23 mouse cellular contexts compared by ENCODE assay signal in the genomic region with DNA sequence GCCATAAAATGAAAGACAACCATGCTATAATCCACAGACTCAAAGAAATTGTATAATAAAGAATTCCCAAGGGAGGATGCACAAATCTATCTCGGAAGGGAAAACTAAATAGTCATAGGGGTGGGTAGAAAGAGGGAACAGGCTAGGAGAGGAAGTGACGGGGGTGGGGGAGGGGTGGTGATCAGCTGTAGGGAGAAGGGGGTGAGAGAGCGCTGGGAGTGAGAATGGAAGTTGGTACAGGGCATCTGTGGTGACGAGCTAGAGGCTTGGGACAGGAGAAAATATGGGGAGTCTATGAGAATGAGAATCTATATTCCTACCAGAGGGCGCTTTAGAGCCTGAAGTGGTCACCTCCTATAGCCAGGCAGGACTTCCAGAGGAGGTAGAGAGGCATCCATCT.
DNase-seq lines count a peak whose midpoint lies in the region; ATAC-seq lines count a peak whose summit lies in the region.
"Had no signal": no experiment of that assay in that cellular context is flagged by ENCODE, and none has a peak within 500 bp of the region (broad histone marks: within the 10 kb centered on the region; RNA-seq: fewer than 3 reads in every experiment).

No protein-coding gene starts in this region.

- H3K4me2 ChIP-seq in forebrain, embryonic 12.5 days, result no peak overlapping the region
- H3K4me2 ChIP-seq: embryonic facial prominence, embryonic 12.5 days had no signal

- H3K36me3 ChIP-seq in forebrain, embryonic 12.5 days (replicated peaks), result no peaks in the 10 kb centered on the region
- H3K36me3 ChIP-seq: embryonic facial prominence, embryonic 10.5 days; embryonic facial prominence, embryonic 12.5 days had no signal

- intact Hi-C loops in gastrocnemius, postnatal 14 days (cut with DNase I; ENCODE audit: low total_unique reads), result no loop called here

- no peak overlapping the region for H3K27ac ChIP-seq in forebrain, embryonic 12.5 days
- H3K27ac ChIP-seq: embryonic facial prominence, embryonic 10.5 days; embryonic facial prominence, embryonic 12.5 days had no signal

- 82% methylated on average over 5 of the region's 5 CpGs for WGBS in forebrain, embryonic 12.5 days

- no peaks in the 10 kb centered on the region for H3K4me1 ChIP-seq in forebrain, embryonic 12.5 days
- H3K4me1 ChIP-seq: embryonic facial prominence, embryonic 10.5 days; embryonic facial prominence, embryonic 12.5 days had no signal

- peak; percentile 2 for DNase-seq in ES-CJ7 (ENCODE audit: low read depth, low spot score)
- no peak for DNase-seq in gastrocnemius, postnatal 14 days
- DNase-seq in ovary, adult 18-20 months (ENCODE audit: low spot score), result no peak
- DNase-seq: adrenal gland, adult 8-10 months; adrenal gland, postnatal 14 days; adrenal gland, postnatal 36 days; B cell, adult 2 months; cerebellum, adult 11-12 months; cerebellum, adult 2 months; cerebellum, adult 9-10 months; cerebellum, postnatal 10 days; cerebellum, postnatal 25 days had no signal

- ATAC-seq in granulocyte monocyte progenitor cell, adult 5-6 weeks (replicated peaks; ENCODE audit: poor library complexity, severe bottlenecking), result peak; percentile 59
- peak; percentile 55; the same call in 1 of the 2 replicates for ATAC-seq in megakaryocyte progenitor cell, adult 5-6 weeks (replicated peaks; ENCODE audit: poor library complexity)
- ATAC-seq in forebrain, embryonic 12.5 days (ENCODE audit: low FRiP score), result no peak
- ATAC-seq: activated CD4-positive, CD25-positive, alpha-beta regulatory T cell, adult 4 months; CD4-positive, CD25-positive, alpha-beta regulatory T cell, adult 4 months; forebrain, embryonic 14.5 days; forebrain, embryonic 16.5 days; Patski had no signal

- H3K9me3 ChIP-seq in forebrain, embryonic 12.5 days, result no peaks in the 10 kb centered on the region
- H3K9me3 ChIP-seq: embryonic facial prominence, embryonic 10.5 days; embryonic facial prominence, embryonic 12.5 days had no signal

- H3K27me3 ChIP-seq in forebrain, embryonic 12.5 days, result no peaks in the 10 kb centered on the region
- H3K27me3 ChIP-seq: CH12.LX; embryonic facial prominence, embryonic 12.5 days; Patski had no signal

- no peak overlapping the region for H3K9ac ChIP-seq in forebrain, embryonic 12.5 days
- H3K9ac ChIP-seq: embryonic facial prominence, embryonic 12.5 days had no signal

- no peak overlapping the region for H3K4me3 ChIP-seq in forebrain, embryonic 12.5 days (replicated peaks)
- H3K4me3 ChIP-seq: embryonic facial prominence, embryonic 10.5 days; embryonic facial prominence, embryonic 12.5 days had no signal
